ENCODE assay signal across 30 mouse cellular contexts in the genomic region with DNA sequence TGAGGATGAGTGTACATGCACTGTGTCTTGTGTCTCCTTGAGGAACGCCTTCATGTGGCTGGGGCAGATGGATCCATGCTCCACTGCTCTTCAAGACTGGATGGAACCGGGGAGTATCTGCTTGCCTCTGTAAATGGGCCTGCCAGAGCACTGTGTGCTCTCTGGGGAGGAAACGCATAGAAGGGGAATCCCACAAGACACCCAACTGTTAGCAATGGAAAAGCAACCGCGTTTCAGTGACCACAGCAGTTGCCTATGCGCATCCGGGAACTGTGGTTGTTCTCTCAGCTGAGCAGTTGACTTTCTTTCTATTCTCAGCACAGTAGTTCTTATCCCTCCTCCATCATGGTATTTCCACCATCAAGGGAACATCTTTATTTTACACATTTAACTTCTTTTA. TPM values are rescaled to one million over a fixed set of nuclear protein-coding genes. Genes with fewer than 3 reads are reported as not detected.
DNase-seq lines count a peak whose midpoint lies in the region; ATAC-seq and TF ChIP-seq lines count a peak whose summit lies in the region.
"Had no signal": no experiment of that assay in that cellular context is flagged by ENCODE, and none has a peak within 500 bp of the region (broad histone marks: within the 10 kb centered on the region; RNA-seq: fewer than 3 reads in every experiment).

No protein-coding gene starts in this region.

- H3K4me1 ChIP-seq in testis, adult 2 months (ENCODE audit: control insufficient read depth, insufficient read depth, low read length), result peaks cover 5% of the 10 kb centered on the region
- no peaks in the 10 kb centered on the region for H3K4me1 ChIP-seq in lung, postnatal 0 days (ENCODE audit: insufficient read depth, low read depth, low read length)
- H3K4me1 ChIP-seq: forebrain, embryonic 10.5 days; heart, embryonic 12.5 days; hindbrain, embryonic 13.5 days; limb, embryonic 10.5 days had no signal

- H3K9ac ChIP-seq in lung, postnatal 0 days (replicated peaks; ENCODE audit: low read depth), result no peak overlapping the region
- H3K9ac ChIP-seq: heart, embryonic 12.5 days; hindbrain, embryonic 13.5 days had no signal

- no peak for DNase-seq in testis, postnatal 14 days (ENCODE audit: low spot score)
- DNase-seq in induced T-regulatory cell, adult 2 months (ENCODE audit: low read depth), result peak; percentile 79
- DNase-seq in splenic B cell, adult 2 months (ENCODE audit: low read depth, low spot score), result peak; percentile 95
- DNase-seq in lung, postnatal 0 days (ENCODE audit: low spot score), result no peak
- DNase-seq in retina, embryonic 14.5 days (ENCODE audit: low spot score), result no peak
- DNase-seq: adrenal gland, postnatal 10 days; cerebellum, adult 9-11 months; gastrocnemius, postnatal 10 days; heart, adult 11 months; heart, postnatal 10 days; kidney, adult 2 months; lung, postnatal 10 days; retina, postnatal 1 day; right cerebral cortex, postnatal 25 days; thymus, adult 18-20 months had no signal

- WGBS in lung, postnatal 0 days, result 84% methylated on average over 7 of the region's 7 CpGs

- H3K4me2 ChIP-seq in lung, postnatal 0 days (replicated peaks; ENCODE audit: low read depth, low read length), result no peak overlapping the region
- H3K4me2 ChIP-seq: heart, embryonic 12.5 days; hindbrain, embryonic 13.5 days; midbrain, embryonic 11.5 days had no signal

- TF ChIP-seq EP300 in lung, postnatal 0 days (IDR thresholded peaks at IDR 0.05), result no peak

- peak overlapping the region; percentile 80 for H3K4me3 ChIP-seq in testis, adult 2 months (ENCODE audit: control insufficient read depth, low read depth, low read length)
- no peak overlapping the region for H3K4me3 ChIP-seq in lung, postnatal 0 days (ENCODE audit: low read depth, low read length)
- H3K4me3 ChIP-seq: forebrain, embryonic 10.5 days; heart, embryonic 12.5 days; hindbrain, embryonic 13.5 days; limb, embryonic 10.5 days had no signal

- 0 out of 2 replicates have a peak, but pooled peaks cover 8% of the 10 kb centered on the region for H3K9me3 ChIP-seq in lung, postnatal 0 days (ENCODE audit: low read length)

- no peak overlapping the region; the same call in 1 of the 2 replicates for H3K27ac ChIP-seq in testis, adult 2 months (ENCODE audit: control insufficient read depth, insufficient read depth, low read depth, low read length)
- H3K27ac ChIP-seq in lung, postnatal 0 days (ENCODE audit: low read length), result no peak overlapping the region
- H3K27ac ChIP-seq: forebrain, embryonic 10.5 days; hindbrain, embryonic 13.5 days; kidney, postnatal 0 days; limb, embryonic 10.5 days had no signal

- TF ChIP-seq POLR2A in testis, adult 2 months (IDR thresholded peaks at IDR 0.05; ENCODE audit: control insufficient read depth, low read depth, low read length), result no peak

- H3K36me3 ChIP-seq in testis, adult 2 months (ENCODE audit: control insufficient read depth, insufficient read depth, low read length), result no peaks in the 10 kb centered on the region
- H3K36me3 ChIP-seq in splenic B cell, adult 2 months (ENCODE audit: control insufficient read depth, insufficient read depth, low read length, poor library complexity, severe bottlenecking), result no peaks in the 10 kb centered on the region
- H3K36me3 ChIP-seq in lung, postnatal 0 days (ENCODE audit: insufficient read depth, low read length), result no peaks in the 10 kb centered on the region
- H3K36me3 ChIP-seq: forebrain, embryonic 10.5 days; heart, embryonic 12.5 days; limb, embryonic 10.5 days had no signal

- H3K27me3 ChIP-seq in testis, adult 2 months (ENCODE audit: control insufficient read depth, insufficient read depth, low read length), result no peaks in the 10 kb centered on the region
- H3K27me3 ChIP-seq in splenic B cell, adult 2 months (ENCODE audit: control insufficient read depth, insufficient read depth, low read length, poor library complexity, severe bottlenecking), result no peaks in the 10 kb centered on the region
- no peaks in the 10 kb centered on the region; the same call in 1 of the 2 replicates for H3K27me3 ChIP-seq in lung, postnatal 0 days (replicated peaks; ENCODE audit: insufficient read depth, low read length)

- TF ChIP-seq CTCF in testis, adult 2 months (IDR thresholded peaks at IDR 0.05; ENCODE audit: control insufficient read depth, insufficient read depth, insufficient replicate concordance, low read depth, low read length), result no peak
- TF ChIP-seq CTCF in lung, postnatal 0 days (IDR thresholded peaks at IDR 0.05), result no peak

- peak; percentile 88 for ATAC-seq in CD4-positive, CD25-positive, alpha-beta regulatory T cell, adult 4 months
- ATAC-seq in lung, postnatal 0 days, result no peak
- ATAC-seq: forebrain, embryonic 16.5 days had no signal

RNA-seq across cellular contexts. Expression of gene Gm9936, which starts 6.3 kb away (rescaled TPM):
- polyA plus RNA-seq in testis, adult 2 months (2012; rRNA removed), result not detected in 2 replicates
- polyA plus RNA-seq in CD4-positive, CD25-positive, alpha-beta regulatory T cell, adult 4 months (2017; shearing (Covaris generic)), result not detected
- polyA plus RNA-seq in lung, postnatal 0 days (2015; fragmentation: Nextera tagmentation; extraction: Ambion mirVana), result not detected in 2 replicates
- polyA plus RNA-seq: heart, embryonic 12.5 days; kidney, adult 2 months; kidney, postnatal 0 days; large intestine, adult 2 months; limb, embryonic 10.5 days; liver, adult 2 months had no signal

RNA-seq across cellular contexts. Expression of gene 4930519G04Rik, which starts 11.3 kb away (rescaled TPM):
- polyA plus RNA-seq in testis, adult 2 months (2012; rRNA removed), result 54.0 and 68.8 TPM in 2 replicates
- polyA plus RNA-seq in CD4-positive, CD25-positive, alpha-beta regulatory T cell, adult 4 months (2017; shearing (Covaris generic)), result not detected
- polyA plus RNA-seq in lung, postnatal 0 days (2015; fragmentation: Nextera tagmentation; extraction: Ambion mirVana), result not detected in 2 replicates
- polyA plus RNA-seq: embryonic facial prominence, embryonic 11.5 days; forebrain, embryonic 10.5 days; forebrain, embryonic 16.5 days; heart, embryonic 12.5 days; hindbrain, embryonic 13.5 days; kidney, adult 2 months; kidney, postnatal 0 days; large intestine, adult 2 months; limb, embryonic 10.5 days; liver, adult 2 months; liver, embryonic 16.5 days; midbrain, embryonic 11.5 days; midbrain, postnatal 0 days; stomach, embryonic 14.5 days had no signal

RNA-seq across cellular contexts. Expression of gene Oasl2, which starts 31.9 kb away (rescaled TPM):
- 3.9 and 4.4 TPM in 2 replicates for polyA plus RNA-seq in testis, adult 2 months (2012; rRNA removed)
- polyA plus RNA-seq in CD4-positive, CD25-positive, alpha-beta regulatory T cell, adult 4 months (2017; shearing (Covaris generic)), result 10 to 100 TPM; 19.0 to 21.2 TPM
- 15.7 and 17.3 TPM in 2 replicates for polyA plus RNA-seq in lung, postnatal 0 days (2015; fragmentation: Nextera tagmentation; extraction: Ambion mirVana)

RNA-seq across cellular contexts. Expression of gene 1500011B03Rik, which starts 41.5 kb away (rescaled TPM):
- polyA plus RNA-seq in testis, adult 2 months (2012; rRNA removed), result 51.7 and 67.4 TPM in 2 replicates
- 10 to 100 TPM; 51.9 to 57.3 TPM for polyA plus RNA-seq in CD4-positive, CD25-positive, alpha-beta regulatory T cell, adult 4 months (2017; shearing (Covaris generic))
- 72.8 and 97.5 TPM in 2 replicates for polyA plus RNA-seq in lung, postnatal 0 days (2015; fragmentation: Nextera tagmentation; extraction: Ambion mirVana)

RNA-seq across cellular contexts. Expression of gene Oasl1, which starts 58.2 kb away (rescaled TPM):
- 3.0 and 4.2 TPM in 2 replicates for polyA plus RNA-seq in testis, adult 2 months (2012; rRNA removed)
- 1 to 10 TPM; 5.8 to 9.1 TPM for polyA plus RNA-seq in CD4-positive, CD25-positive, alpha-beta regulatory T cell, adult 4 months (2017; shearing (Covaris generic))
- polyA plus RNA-seq in lung, postnatal 0 days (2015; fragmentation: Nextera tagmentation; extraction: Ambion mirVana), result 0.92 and 1.8 TPM in 2 replicates
- polyA plus RNA-seq: forebrain, embryonic 10.5 days; midbrain, embryonic 11.5 days had no signal

Comparison
In these comparisons a context has a peak if more than half of its experiments do, and no peak if none do; other contexts are left out.
1. DNase-seq: peak in induced T-regulatory cell, adult 2 months (single experiment) and splenic B cell, adult 2 months (single experiment); none in testis, postnatal 14 days (single experiment), lung, postnatal 0 days (single experiment) and retina, embryonic 14.5 days (single experiment).
2. RNA of gene 4930519G04Rik, which starts 11.3 kb away (polyA plus RNA-seq): 54.0 to 68.8 TPM in testis, adult 2 months; not detected in lung, postnatal 0 days and not detected in CD4-positive, CD25-positive, alpha-beta regulatory T cell, adult 4 months; every median in the first group is over 10 times any median in the second.